Mouse (Mus musculus) heart, adult 11 months (tissue): ENCODE measurements around the gene Ascc3.

Source experiments
- DNase-seq: peaks from one replicate; pipeline ENCODE4 v3.0.0; 2022

Ascc3 gene

DNA sequence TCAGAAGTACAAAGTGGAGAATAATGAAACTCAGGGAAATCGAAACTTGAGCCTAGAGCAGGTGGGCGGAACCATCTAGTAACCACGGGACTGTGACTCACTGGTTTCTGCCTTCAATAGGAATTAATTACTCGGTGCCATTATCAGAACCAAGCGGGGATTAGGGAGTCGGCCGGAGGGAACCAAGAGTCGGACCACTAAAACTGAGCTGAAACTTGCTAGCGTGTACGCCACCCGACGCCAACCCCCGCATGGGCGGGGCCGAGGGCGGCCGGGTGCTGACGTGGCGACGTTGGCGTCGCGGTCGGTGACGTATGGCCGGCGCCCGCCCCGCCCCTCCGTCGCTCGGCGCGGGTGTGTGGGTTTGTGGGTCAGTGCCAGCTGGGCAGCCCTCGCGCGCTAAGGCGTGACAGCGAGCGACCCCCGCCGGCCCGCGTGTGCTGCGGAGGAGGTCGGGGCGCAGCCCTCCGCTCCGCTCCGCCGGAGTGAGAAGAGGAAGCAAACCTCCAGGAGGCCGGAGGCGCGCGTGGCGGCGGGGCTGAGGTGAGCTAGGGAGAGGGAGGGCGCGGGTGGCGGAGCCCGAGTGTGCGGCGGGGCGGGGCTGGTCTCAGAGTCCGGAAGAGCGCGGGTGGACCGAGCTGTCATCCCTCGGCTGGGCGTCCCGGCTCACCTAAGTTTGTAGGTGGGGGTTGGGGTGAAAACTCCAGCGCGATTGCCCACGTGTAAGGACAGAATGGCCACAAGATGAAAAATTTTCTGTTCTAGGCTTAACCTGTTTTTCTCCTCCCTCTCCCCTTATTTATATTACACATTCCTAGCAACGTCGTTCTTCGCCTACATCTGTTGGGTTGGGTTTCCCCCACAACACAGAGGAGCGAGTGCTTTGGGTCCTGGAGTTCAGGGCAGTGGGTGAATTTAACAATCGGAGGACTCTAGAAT lies at the start of gene Ascc3:
Gene Ascc3 (plus strand): TSS at position 315 of the 939 bp plus-strand sequence.
- peak; percentile 99 for DNase-seq

DNA sequence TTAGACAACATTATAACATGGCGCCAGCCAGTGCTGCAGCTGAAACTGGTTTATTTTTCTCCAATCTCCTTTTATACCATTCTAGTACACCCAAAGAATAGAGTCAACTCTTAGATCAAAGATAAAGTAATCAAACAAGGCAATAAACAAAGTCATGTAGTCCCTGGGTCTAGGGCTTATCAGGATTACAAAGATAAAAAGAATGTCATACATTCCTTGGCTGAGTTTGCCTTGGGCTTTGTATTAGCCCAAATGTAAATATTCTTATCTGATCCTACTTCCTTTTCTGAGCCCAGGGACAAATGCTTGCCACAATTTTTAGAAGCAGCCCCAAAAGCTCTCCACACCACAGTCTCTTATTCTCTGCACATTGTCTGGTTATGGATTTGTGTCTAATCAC lies 7.7 kb upstream of the Ascc3 start:
- DNase-seq: no peak

DNA sequence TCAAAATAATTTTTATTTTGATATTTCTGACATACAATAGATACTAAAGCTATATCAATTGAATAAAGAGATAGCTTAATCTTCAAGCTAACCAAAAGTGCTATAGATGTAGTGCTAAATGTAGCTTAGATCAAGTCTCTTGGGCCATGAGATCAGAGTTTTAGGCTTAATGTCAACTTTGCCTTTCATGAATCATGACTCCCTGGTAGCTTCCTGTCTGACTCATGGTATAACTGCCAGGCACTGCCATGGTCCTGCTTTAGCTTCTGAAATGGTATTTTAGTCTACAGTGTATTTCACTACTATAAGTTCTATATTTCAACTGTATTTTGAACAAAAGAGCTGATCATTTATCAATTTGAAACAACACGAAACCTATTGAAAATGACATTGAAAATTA lies 5.9 kb upstream of the Ascc3 start:
- no peak for DNase-seq

DNA sequence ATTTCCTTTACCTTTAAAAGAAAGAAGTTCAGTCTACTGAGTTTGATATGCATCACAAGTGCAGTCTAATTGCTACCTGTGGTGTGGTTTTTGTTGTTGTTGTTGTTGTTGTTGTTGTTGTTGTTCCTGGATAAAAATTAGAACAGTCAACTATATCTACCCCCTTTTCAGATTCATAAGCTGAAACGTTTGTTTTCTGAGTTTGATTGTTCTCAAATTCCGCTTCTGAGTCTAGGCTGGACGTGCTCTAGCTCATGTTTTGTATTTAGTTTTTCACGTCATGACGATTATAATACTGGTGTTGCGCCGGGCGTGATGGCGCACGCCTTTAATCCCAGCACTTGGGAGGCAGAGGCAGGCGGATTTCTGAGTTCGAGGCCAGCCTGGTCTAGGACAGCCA lies 902 bp downstream of the Ascc3 start:
- DNase-seq: no peak

DNA sequence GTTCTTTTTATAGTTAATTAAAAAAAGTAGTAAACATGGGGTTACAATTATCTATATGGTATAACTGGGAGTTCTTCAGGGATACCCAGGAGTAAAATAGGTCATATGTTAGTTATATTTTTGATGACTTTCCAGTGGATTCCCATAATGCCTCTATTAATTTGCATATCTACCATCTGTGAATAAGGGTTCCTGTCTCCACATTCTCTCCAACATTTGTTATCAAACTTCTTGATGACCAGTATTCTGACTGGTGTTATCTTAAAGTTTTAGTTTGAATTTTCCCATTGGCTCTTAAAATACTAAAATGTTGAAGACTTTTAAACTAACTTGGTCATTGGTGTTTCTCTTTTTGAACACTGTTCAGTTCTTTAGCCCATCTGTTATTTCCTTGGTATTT lies 2.9 kb downstream of the Ascc3 start:
- no peak for DNase-seq

DNA sequence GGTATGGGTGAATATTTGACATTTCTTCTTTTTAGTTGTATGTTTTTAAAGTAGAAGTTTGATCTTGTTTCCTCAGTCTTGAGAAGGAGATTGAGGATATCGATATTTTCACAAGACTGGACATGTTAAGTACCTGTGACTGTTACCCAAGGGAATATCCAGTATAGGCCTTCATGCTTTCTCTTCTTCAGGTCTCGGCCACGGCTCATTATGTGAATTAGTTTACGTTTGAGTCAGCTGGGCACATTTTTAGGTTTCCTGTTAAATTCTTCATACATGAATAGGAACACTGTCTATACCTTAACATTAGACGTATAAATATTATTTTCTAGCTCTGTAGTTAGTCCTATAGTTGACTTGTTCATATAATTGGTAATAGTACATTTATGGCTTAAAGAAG lies 12.4 kb downstream of the Ascc3 start:
- DNase-seq: no peak

DNA sequence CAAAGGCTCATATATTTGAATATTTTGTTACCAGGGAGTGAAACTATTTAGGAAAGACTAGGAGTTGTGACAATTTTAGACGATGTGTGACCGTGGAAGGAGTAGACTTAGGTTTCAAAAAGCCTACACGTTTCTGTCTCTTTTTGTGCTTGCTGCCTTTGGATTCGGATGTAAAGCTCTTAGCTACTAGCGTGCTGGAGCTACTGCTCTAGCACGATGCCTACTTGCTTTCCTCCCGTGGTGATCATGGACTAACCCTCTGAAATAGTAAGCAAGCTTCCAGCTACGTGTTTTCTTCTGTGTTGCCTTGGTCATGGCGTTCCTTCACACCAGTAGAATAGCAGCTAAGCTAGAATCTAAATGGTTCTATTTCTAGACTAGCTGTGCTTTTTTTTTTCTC lies 21.4 kb downstream of the Ascc3 start:
- DNase-seq: no peak

DNA sequence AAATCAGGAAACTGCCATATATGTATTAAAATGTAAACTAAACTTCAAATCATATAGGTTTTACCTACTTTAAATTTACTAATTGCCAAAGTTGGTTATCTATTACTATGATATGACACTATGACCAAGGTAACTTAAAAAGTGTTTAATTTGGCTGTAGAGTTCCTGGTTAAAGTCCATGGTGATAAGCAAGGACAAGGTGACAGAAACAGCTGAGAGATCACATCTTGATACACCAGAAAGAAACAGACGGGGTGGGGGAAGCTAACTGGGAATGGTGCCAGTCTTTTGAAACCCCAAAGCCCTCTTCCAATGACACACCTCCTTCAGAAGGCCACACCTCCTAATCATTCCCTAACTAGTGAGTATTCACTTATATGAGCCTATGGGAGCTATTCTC lies 33.4 kb downstream of the Ascc3 start:
- no peak for DNase-seq

DNA sequence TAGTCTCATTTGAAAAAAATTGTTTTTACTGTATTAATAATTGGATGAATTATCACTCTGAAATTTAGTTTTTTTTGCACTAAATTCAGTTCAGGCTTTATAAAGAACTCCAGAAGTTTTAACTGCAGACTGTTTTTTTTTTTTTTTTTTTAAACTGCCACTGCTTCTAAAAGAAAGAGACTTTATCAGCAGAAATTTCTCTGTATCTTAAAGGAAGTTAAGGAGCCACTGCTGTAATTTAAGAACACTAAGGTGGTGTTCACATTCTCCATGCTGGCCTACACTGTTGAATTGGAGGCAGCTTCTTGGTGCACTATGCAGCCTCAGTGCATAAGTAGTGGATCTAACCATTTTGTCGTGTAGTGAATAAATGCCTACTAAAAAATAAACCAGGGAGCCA lies 47.1 kb downstream of the Ascc3 start:
- no peak for DNase-seq

DNA sequence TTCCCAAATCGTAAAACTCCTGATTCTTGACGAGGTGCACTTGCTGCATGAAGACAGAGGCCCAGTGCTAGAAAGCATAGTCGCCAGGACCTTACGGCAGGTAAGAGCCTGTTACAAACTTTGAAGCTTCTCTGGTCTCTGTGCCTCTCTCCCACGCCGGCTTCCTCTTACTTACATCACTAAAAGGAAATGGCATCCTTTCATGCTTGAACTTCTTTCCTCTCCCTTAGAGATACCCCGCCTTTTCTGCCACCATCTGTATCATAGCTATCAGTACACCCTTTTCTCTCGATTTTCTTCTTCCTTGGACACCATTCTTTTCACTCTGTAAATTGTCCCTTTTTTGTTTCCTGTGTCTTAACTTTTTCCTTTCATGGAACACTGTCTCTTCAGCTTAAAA lies 58.1 kb downstream of the Ascc3 start:
- DNase-seq: peak; percentile 64

DNA sequence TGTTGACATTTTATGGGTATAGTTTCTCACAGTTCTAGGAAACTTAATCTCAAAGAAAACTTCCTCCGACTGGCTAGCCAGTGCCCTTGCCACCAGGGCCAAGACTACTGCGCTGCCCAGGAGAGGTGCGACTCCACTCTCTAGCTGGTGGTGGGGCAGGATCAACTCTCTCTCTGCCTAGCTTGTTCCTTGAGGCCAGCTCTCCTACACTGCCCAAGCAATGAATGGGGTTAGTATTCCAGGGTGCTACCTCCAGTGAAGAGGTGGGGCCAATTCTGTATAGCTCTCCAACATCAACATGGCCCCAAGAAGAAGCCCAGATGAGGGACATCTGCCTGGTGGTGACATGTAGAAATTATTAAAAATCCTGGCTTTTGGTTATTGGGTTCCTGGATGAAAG lies 61.1 kb downstream of the Ascc3 start:
- peak; percentile 63 for DNase-seq

DNA sequence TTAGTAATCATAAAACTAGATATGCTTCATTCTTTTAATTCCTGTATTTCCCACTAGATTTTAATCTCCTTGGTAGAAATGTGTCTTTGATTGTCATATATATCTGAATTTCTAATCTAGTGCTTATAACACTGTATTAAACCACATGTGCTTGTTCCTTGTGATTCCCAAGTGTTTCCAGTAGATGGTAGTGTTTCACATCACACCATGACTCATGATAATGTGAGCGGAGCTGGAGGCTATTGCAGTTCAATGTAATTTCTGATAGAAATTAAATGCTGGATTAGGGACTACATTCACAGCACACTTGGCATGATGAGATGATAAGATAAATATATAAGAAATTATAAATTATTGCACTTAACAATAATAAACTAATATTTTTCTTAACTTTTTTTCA lies 64.9 kb downstream of the Ascc3 start:
- no peak for DNase-seq

DNA sequence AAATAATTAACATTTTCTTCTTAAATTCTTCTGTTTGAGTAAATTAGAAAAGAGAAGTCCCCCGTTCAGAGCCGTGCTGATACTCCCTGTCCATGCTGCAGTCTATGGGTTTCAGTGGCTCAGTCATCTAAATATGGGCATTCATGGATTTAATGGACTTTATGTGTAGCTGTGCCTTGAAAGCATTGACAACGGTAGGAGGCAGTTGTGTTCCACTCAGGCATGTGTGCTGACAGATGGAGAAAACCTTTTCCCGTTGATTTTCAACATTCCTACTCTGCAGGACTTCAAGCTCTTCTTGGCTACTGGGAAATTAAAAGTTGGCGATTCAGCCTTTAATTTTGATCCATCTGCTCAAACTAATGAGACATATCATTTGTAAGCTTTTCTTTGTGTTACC lies 79.0 kb downstream of the Ascc3 start:
- DNase-seq: no peak

DNA sequence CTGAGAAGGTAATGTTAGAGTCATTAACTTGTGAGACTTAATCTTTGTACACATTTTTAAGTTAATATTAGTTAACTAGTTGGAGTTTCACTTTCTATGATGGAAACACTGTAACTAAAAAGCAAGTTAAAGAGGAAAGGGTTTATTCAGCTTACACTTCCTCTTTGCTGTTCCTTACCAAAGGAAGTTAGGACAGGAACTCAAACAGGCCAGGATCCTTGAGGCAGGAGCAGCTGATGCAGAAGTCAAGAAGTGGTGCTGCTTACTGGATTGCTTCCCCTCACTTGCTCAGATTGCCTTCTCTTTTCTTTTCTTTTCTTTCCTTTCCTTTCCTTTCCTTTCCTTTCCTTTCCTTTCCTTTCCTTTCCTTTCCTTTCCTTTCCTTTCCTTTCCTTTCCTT lies 97.9 kb downstream of the Ascc3 start:
- DNase-seq: no peak

DNA sequence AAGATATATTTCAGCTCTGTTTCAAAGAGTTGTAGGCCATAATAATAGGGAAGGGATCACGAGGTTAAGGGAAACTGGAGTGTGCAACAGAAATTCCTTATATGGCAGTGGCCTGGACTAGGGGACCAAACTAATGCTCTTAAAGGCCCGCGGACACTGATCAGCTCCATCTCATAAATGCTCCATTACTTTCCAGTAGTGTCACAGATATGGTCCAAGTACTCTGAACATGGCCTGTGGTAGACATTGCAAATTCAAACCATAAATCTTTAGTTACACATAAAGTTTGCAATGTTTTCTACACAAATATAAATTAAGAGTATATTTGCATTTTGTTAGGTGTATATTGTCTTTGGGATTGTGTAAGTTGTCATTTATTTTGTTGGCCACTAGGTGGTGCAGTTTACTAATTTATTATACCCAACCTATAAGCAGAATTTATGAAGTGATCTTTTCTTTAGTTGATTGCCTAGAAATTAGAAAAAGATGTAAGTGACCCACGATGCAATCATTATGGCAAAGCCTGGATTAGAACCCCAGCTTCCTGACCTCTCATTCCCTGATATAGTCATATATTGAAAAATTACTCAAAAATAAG lies 106.5 kb downstream of the Ascc3 start:
- no peak for DNase-seq

DNA sequence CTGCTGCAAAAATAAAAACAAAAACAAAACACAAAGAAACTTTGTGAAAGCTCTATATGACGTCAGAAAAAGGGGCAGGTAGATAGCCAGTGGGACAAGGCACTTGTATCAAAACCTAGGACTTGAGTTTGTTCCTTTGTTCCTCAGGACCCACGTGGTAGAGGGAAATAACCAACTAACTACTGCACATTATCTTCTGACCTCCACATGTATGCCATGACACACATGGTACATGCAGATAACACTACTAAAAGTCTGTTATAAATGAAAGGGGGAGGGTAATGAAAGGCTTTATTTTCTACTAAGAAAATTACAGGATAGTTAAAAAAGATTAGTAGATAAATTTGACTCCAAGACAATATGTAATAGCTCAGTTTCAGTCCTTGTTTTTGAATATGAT lies 109.3 kb downstream of the Ascc3 start:
- no peak for DNase-seq

DNA sequence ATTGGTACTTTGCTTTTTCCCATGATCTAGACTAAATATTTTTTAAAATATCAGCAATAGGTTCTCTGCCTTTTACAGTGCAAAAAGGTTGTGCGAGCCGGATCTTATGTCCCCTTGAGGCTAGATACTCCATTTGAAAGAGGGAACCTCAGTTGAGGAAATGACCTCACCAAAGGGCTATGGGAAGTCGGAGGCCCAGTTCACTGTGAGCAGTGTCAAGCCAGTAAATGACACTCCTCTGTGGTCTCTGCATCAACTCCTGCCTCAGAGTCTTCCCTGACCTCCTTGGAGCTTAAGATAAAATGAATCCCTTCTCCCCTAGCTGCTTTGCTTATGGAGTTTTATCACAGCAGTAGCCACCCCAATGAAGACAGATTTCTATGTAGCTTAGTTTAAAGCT lies 109.9 kb downstream of the Ascc3 start:
- DNase-seq: peak; percentile 83

DNA sequence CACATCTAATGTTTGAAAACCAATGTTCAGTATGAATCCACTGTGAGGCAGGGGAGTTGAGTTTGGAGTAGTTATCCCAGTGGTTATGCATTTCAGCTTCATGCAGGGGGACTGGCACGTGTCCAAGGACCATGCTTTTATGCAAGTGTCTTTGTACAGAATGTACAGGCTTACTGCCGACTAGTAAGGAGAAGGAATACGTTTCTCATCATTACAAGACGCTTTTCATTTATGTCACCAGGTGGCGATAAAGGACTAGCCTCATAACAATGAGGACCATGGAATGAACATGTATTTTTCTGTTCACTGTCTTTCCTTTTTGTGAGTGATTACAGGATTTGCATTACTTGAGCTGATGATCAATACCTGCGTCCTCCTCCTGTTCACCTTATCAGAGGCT lies 111.7 kb downstream of the Ascc3 start:
- no peak for DNase-seq

DNA sequence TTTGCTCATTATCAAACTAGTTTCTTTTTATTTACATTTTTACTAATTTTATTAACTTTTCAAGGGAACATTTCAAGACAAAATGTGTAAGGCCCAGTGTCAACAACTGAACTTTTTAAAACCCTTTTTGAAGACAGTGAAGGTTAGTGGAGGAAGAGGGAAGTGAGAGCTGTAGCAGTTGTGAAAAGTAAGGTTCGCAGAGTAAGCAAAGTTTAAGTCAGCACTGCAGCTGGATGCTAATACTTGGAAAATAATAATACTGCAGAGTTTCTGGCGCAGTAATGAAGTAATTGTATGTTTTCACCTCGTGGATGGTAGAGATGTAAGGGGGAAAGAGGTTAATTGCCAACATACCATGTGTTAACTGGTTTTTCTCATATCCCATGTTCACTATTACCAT lies 112.4 kb downstream of the Ascc3 start:
- no peak for DNase-seq

DNA sequence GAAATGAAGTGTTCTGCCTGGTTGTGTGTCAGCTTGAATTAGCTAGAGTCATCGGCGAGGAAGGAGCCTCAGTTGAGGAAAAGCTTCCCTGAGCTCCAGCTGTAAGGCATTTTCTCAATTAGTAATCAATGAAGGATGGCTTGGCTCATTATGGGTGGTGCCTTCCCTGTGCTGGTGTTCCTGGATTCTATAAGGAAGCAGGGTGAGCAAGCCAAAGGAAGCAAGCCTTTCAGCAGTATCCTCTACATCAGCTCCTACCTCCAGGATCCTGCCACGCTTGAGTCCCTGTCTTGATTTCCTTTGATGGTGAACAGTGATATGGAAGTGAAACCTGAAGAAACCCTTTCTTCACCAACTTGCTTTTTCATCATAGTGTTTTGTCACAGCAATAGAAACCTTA lies 118.8 kb downstream of the Ascc3 start:
- no peak for DNase-seq

DNA sequence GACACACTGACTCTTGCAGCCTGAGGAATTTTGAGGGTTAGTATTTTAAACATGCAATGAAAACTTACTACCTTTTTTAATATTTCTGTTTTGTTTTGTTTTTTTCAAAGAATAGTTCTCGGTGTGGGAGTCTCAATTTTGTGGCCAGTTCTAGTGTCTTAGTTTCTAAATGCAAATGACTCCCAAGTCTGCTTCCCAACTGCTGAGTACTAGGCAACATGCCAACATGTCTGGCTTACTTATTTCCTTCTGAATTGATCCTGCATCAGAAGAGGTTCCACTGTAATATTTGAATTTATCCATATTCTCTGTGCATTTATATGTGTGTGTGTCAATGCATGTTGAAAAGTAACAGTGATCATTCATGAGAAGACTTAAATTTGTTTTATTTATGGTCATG lies 119.3 kb downstream of the Ascc3 start:
- no peak for DNase-seq

DNA sequence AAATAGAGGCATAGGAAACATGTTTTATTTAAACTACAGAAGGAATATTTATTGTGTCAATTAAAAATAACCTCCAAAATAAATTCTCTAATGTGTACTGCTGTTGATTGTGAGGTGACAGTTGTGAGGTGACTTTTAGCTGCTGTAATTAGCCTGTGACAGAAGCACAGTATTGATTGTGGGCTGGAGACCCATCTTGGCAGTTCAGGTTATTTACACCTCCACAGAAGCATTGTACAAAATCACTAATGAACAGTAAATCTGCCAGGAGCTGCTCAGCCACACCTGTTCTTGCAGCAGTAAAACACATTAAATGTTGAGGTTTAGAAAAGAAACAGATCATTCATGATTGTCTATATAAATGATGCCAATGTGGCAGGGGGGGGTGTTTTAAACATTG lies 141.0 kb downstream of the Ascc3 start:
- no peak for DNase-seq

DNA sequence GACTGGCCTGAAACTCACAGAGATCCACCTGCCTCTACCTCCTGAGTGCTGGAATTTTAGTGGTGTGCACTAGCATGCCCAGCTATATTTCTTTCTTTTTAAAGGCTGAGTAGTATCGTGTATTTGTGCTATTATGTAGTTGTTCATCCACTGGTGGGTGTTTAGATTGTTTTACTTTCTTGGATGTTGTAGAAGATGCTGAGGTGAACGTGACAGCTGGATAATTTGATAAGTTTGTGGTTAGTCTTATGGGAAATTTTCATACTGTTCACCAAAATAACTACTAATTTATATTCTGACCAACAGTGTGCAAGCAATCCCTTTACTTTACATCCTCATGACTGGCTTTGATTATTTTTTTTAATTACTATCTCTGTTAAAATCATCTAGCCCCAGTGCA lies 169.6 kb downstream of the Ascc3 start:
- no peak for DNase-seq

DNA sequence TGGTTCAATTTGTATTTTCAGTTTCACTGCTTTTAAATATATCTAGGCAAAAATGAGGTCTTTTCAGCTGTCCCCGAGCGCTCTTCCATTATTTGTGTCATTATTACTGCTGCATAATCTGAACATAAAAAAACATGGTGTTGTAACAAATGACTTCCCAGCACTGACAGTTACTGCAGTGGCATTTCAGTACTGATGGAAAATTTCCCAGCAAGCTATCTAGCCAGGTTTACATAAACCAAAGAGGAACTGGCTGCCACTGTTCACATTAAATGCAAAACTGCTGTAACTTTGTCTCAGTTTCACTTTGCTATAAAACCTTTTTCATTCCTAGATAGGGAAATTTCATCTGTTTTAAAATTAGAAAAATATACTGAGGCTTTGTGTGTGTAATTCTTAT lies 170.5 kb downstream of the Ascc3 start:
- no peak for DNase-seq
